16 mouse cellular contexts compared by ENCODE assay signal in genomic region chr3:101410745-101411144, GRCm38 (mm10). TPM values are rescaled to one million over a fixed set of nuclear protein-coding genes. Genes with fewer than 3 reads are reported as not detected.
DNase-seq lines count a peak whose midpoint lies in the region; ATAC-seq lines count a peak whose summit lies in the region.
"Had no signal": no experiment of that assay in that cellular context is flagged by ENCODE, and none has a peak within 500 bp of the region (broad histone marks: within the 10 kb centered on the region; RNA-seq: fewer than 3 reads in every experiment).

No protein-coding gene starts in this region.

- intact Hi-C loops in heart, postnatal 10 days (cut with DNase I) = no loop called here

- H3K27ac ChIP-seq in heart, embryonic 13.5 days (replicated peaks) = peak overlapping the region; percentile 70
- peak overlapping the region; percentile 77 for H3K27ac ChIP-seq in lung, embryonic 15.5 days
- peak overlapping the region; percentile 62 for H3K27ac ChIP-seq in embryonic facial prominence, embryonic 10.5 days (replicated peaks)
- no peak overlapping the region for H3K27ac ChIP-seq in neural tube, embryonic 15.5 days (replicated peaks)
- H3K27ac ChIP-seq: limb, embryonic 13.5 days; neural tube, embryonic 12.5 days had no signal

- WGBS in heart, embryonic 13.5 days = 31% methylated on average over 3 of the region's 3 CpGs
- WGBS in lung, embryonic 15.5 days = 36% methylated on average over 3 of the region's 3 CpGs
- WGBS in embryonic facial prominence, embryonic 10.5 days = 34% methylated on average over 3 of the region's 3 CpGs
- 51% methylated on average over 3 of the region's 3 CpGs for WGBS in neural tube, embryonic 15.5 days

- no peak for ATAC-seq in heart, embryonic 13.5 days (ENCODE audit: extremely low read depth, insufficient number of reproducible peaks, low FRiP score, low TSS enrichment)
- no peak for ATAC-seq in lung, embryonic 15.5 days (ENCODE audit: borderline replicate concordance, extremely low read depth, low FRiP score, low TSS enrichment)
- ATAC-seq in neural tube, embryonic 15.5 days (ENCODE audit: low FRiP score) = 0 out of 2 replicates have a peak, but pooled peaks have one; percentile 23
- ATAC-seq: activated CD4-positive, CD25-positive, alpha-beta regulatory T cell, adult 4 months; inflammation-experienced regulatory T-cells, adult 6 months had no signal

- H3K9me3 ChIP-seq in heart, embryonic 13.5 days = no peaks in the 10 kb centered on the region
- no peaks in the 10 kb centered on the region for H3K9me3 ChIP-seq in lung, embryonic 15.5 days
- no peaks in the 10 kb centered on the region for H3K9me3 ChIP-seq in embryonic facial prominence, embryonic 10.5 days
- H3K9me3 ChIP-seq in neural tube, embryonic 15.5 days (replicated peaks) = no peaks in the 10 kb centered on the region
- H3K9me3 ChIP-seq: limb, embryonic 13.5 days; neural tube, embryonic 12.5 days had no signal

- no peak overlapping the region for H3K9ac ChIP-seq in heart, embryonic 13.5 days
- no peak overlapping the region for H3K9ac ChIP-seq in lung, embryonic 15.5 days
- H3K9ac ChIP-seq in neural tube, embryonic 15.5 days (replicated peaks) = no peak overlapping the region
- H3K9ac ChIP-seq: limb, embryonic 13.5 days; neural tube, embryonic 12.5 days had no signal

- H3K27me3 ChIP-seq in heart, embryonic 13.5 days (replicated peaks) = no peaks in the 10 kb centered on the region
- H3K27me3 ChIP-seq in lung, embryonic 15.5 days = no peaks in the 10 kb centered on the region
- no peaks in the 10 kb centered on the region for H3K27me3 ChIP-seq in embryonic facial prominence, embryonic 10.5 days (replicated peaks; ENCODE audit: low read depth, poor library complexity, severe bottlenecking)
- no peaks in the 10 kb centered on the region for H3K27me3 ChIP-seq in neural tube, embryonic 15.5 days (replicated peaks)
- H3K27me3 ChIP-seq: limb, embryonic 13.5 days; neural tube, embryonic 12.5 days had no signal

- H3K4me2 ChIP-seq in heart, embryonic 13.5 days = no peak overlapping the region
- no peak overlapping the region for H3K4me2 ChIP-seq in lung, embryonic 15.5 days
- no peak overlapping the region for H3K4me2 ChIP-seq in neural tube, embryonic 15.5 days
- H3K4me2 ChIP-seq: neural tube, embryonic 12.5 days had no signal

- no peaks in the 10 kb centered on the region for H3K36me3 ChIP-seq in heart, embryonic 13.5 days
- no peaks in the 10 kb centered on the region for H3K36me3 ChIP-seq in lung, embryonic 15.5 days
- H3K36me3 ChIP-seq in embryonic facial prominence, embryonic 10.5 days (replicated peaks) = no peaks in the 10 kb centered on the region
- H3K36me3 ChIP-seq in neural tube, embryonic 15.5 days = no peaks in the 10 kb centered on the region
- H3K36me3 ChIP-seq: limb, embryonic 13.5 days; neural tube, embryonic 12.5 days had no signal

- DNase-seq in heart, postnatal 10 days = no peak
- DNase-seq in lung, postnatal 4 days = no peak
- DNase-seq in embryonic facial prominence, embryonic 10.5 days (ENCODE audit: low spot score) = no peak
- DNase-seq in frontal cortex, postnatal 36 days (ENCODE audit: low spot score in 2 of 2) = no peak
- DNase-seq: gastrocnemius, postnatal 14 days; kidney, postnatal 4 days; lung, adult 18-20 months; spleen, adult 18-20 months; thymus, adult 18-20 months had no signal

- peaks cover 94% of the 10 kb centered on the region for H3K4me1 ChIP-seq in heart, embryonic 13.5 days
- peaks cover 75% of the 10 kb centered on the region for H3K4me1 ChIP-seq in lung, embryonic 15.5 days
- peaks cover 92% of the 10 kb centered on the region for H3K4me1 ChIP-seq in embryonic facial prominence, embryonic 10.5 days
- peaks cover 51% of the 10 kb centered on the region for H3K4me1 ChIP-seq in neural tube, embryonic 15.5 days

- H3K4me3 ChIP-seq in heart, embryonic 13.5 days = no peak overlapping the region
- H3K4me3 ChIP-seq in lung, embryonic 15.5 days = no peak overlapping the region
- no peak overlapping the region for H3K4me3 ChIP-seq in embryonic facial prominence, embryonic 10.5 days
- H3K4me3 ChIP-seq in neural tube, embryonic 15.5 days (replicated peaks) = no peak overlapping the region
- H3K4me3 ChIP-seq: limb, embryonic 13.5 days; neural tube, embryonic 12.5 days had no signal

RNA-seq across cellular contexts. Expression of gene Igsf3, which starts 33.9 kb away (rescaled TPM):
- polyA plus RNA-seq in heart, embryonic 13.5 days (2015; fragmentation: Nextera tagmentation; extraction: Ambion mirVana) = 40.1 and 41.9 TPM in 2 replicates
- total RNA-seq in heart, postnatal 10 days (2021) = 10 to 100 TPM; 21.6 to 24.9 TPM
- 40.7 and 41.3 TPM in 2 replicates for polyA plus RNA-seq in lung, embryonic 15.5 days (2015; fragmentation: Nextera tagmentation; extraction: Ambion mirVana)
- 52.1 and 59.2 TPM in 2 replicates for polyA plus RNA-seq in embryonic facial prominence, embryonic 10.5 days (2016; fragmentation: Nextera tagmentation; extraction: Ambion mirVana)
- polyA plus RNA-seq in neural tube, embryonic 15.5 days (2015; fragmentation: Nextera tagmentation; extraction: Ambion mirVana) = 84.8 and 89.7 TPM in 2 replicates
